Mouse (Mus musculus): ENCODE measurements around the gene Phf1.
"Not testable (repeated sequence)": the region's sequence is repeated elsewhere in the genome, so short reads cannot be mapped to it uniquely, and the experiment has no call there.

The Phf1 gene

GRCm38 (mm10) chr17:26977354-26977753 is 44.5 kb downstream of the Phf1 start:
- DNase-seq (ENCODE audit: low read depth, low spot score) = not testable (repeated sequence)

GRCm38 (mm10) chr17:26979426-26979825 is 46.6 kb downstream of the Phf1 start:
- DNase-seq (ENCODE audit: low read depth, low spot score) = no peak

GRCm38 (mm10) chr17:26981050-26981449 is 48.2 kb downstream of the Phf1 start:
- no peak for DNase-seq (ENCODE audit: low read depth, low spot score)

GRCm38 (mm10) chr17:26983382-26983781 is 50.5 kb downstream of the Phf1 start:
- no peak for DNase-seq (ENCODE audit: low read depth, low spot score)

- DNase-seq (ENCODE audit: low read depth, low spot score) = no peak
Measured at GRCm38 (mm10) chr17:26985503-26986179, 52.8 kb downstream of the Phf1 start.

Data from retina, postnatal 7 days (tissue).